Mouse (Mus musculus): ENCODE measurements around the gene 4930550C14Rik. TPM values are rescaled to one million over a fixed set of nuclear protein-coding genes. Genes with fewer than 3 reads are reported as not detected.
A peak's percentile ranks its signal among the peaks of the same experiment; 100 is the strongest.

The 4930550C14Rik gene
- total RNA-seq (2014; rRNA removed) (0.71 TPM in 1 of 2 replicates, not detected in the other), polyA plus RNA-seq (2015; fragmentation: Nextera tagmentation; extraction: Ambion mirVana) (0.36 and 0.49 TPM in 2 replicates)

DNA sequence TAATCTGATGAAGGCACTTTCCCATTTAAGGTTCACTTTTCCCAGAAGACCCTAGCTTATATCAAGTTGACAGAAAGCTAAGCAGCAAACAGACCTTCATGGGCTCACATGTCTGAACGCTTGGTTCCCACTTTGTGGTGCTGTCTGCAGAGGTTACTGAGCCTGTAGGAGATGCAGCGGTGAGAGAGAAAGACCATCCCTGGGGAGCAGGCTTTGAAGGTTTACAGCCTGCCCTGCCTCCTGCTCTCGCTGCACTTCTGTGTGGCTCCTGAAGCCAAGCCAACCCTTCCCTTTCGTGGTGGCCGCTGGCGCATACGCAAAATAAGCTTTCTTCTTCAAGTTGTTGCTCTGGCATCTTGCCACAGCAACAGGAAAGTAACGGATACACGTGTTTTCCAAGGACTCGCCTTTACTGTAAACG, at the start of gene 4930550C14Rik:
TSS of gene 4930550C14Rik (plus strand) at position 35 of the 421 bp plus-strand sequence.
- Histone ChIP-seq H3K27me3 (ENCODE audit: insufficient read depth, low read length) (no peaks in the 10 kb centered on the region), H3K27ac (ENCODE audit: low read depth, low read length) (no peak within 1 kb of the TSS), H3K4me2 (ENCODE audit: low read depth, low read length, poor library complexity, severe bottlenecking) (peak within 1 kb of the TSS; percentile 21; the same call in 1 of the 2 replicates), H3K4me3 (ENCODE audit: low read depth, low read length) (no peak within 1 kb of the TSS), H3K9me3 (ENCODE audit: low read length) (no peaks in the 10 kb centered on the region), H3K36me3 (ENCODE audit: insufficient read depth, low read length) (no peaks in the 10 kb centered on the region), H3K9ac (replicated peaks; ENCODE audit: low read length, poor library complexity, severe bottlenecking) (no peak within 1 kb of the TSS), H3K4me1 (ENCODE audit: insufficient read depth, low read length) (no peaks in the 10 kb centered on the region)
- DNase-seq (ENCODE audit: low spot score) (peak; percentile 67), ATAC-seq (ENCODE audit: low FRiP score) (no peak)
- 22% methylated on average over 11 of the region's 11 CpGs for WGBS
- no peak for TF ChIP-seq CTCF (IDR thresholded peaks at IDR 0.05)

DNA sequence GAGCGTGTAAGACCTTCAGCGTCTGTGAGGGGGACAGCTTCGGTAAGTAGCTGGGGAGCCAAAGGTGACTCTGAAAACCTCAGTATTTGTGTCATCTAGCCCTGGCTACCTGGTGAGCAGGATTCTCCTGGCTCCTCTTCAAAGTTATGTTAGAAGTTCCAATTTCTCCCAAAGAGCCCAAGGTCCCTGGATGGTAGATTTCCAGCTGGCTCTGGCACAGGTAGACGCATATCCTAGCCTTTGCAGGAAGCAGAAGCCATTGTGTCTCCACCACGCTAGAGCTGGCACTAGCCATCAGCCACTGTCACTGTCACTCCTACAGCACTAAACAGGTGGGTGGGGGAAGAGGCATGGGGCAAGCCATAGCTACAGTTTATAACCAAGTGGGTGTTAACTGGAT, 49.0 kb upstream of the 4930550C14Rik start:
- no peaks in the 10 kb centered on the region for H3K36me3 ChIP-seq (ENCODE audit: insufficient read depth, low read length)
- ATAC-seq (ENCODE audit: low FRiP score): no peak
- WGBS: 87% methylated on average over 5 of the region's 5 CpGs
- no peak overlapping the region for H3K4me2 ChIP-seq (ENCODE audit: low read depth, low read length, poor library complexity, severe bottlenecking)
- no peak for DNase-seq (ENCODE audit: low spot score)
- no peak overlapping the region for H3K27ac ChIP-seq (ENCODE audit: low read depth, low read length)
- H3K4me1 ChIP-seq (ENCODE audit: insufficient read depth, low read length): no peaks in the 10 kb centered on the region
- TF ChIP-seq CTCF (IDR thresholded peaks at IDR 0.05): no peak
- H3K9ac ChIP-seq (replicated peaks; ENCODE audit: low read length, poor library complexity, severe bottlenecking): no peak overlapping the region
- 0 out of 2 replicates have a peak, but pooled peaks cover 5% of the 10 kb centered on the region for H3K9me3 ChIP-seq (ENCODE audit: low read length)
- no peak overlapping the region for H3K4me3 ChIP-seq (ENCODE audit: low read depth, low read length)
- H3K27me3 ChIP-seq (ENCODE audit: insufficient read depth, low read length): no peaks in the 10 kb centered on the region

DNA sequence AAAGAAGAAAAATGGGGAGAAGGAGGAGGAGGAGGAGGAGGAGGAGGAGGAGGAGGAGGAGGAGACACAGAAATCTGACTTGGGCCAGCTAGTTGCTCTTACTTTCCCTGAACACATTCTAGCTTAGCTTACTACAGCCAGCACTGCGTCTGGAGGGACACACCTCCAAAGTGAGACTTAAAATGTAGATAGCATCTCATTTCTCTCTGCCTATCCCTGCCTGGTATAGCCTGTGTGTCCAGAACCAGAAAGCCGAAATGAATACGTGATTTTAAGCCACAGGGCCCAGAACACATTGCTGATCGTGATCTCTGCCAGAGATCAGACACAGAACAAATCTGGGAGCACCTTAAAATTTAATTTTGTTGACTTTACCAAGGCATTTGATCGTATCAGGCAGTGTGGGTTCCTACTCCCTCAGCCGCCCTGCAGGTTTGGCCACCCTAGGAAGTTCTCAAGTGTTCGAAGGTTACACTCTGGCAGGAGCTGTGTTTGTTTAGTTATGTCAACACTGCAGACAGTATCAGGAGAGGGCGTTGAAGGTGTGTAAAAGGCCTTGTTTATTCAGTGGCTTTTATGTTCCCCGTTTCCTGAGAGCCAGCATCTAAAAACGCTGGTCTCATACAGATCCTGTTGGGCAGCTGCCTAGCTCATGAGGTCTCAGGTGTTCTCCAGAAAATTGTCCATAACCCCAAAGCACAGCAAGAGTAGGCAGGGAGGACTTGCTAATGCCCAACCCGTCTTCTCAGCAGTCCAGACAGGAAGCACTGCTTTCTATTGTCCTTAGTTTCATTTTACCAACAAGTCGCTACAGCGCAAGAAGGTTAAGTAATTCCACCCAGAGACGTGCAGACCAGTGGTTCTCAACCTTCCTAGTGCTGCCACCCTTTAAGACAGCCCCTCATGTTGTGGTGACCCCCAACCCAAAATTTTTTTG, 45.6 kb upstream of the 4930550C14Rik start:
- no peaks in the 10 kb centered on the region for H3K9me3 ChIP-seq (ENCODE audit: low read length)
- H3K4me3 ChIP-seq (ENCODE audit: low read depth, low read length): no peak overlapping the region
- no peak overlapping the region for H3K9ac ChIP-seq (replicated peaks; ENCODE audit: low read length, poor library complexity, severe bottlenecking)
- no peaks in the 10 kb centered on the region for H3K27me3 ChIP-seq (ENCODE audit: insufficient read depth, low read length)
- H3K27ac ChIP-seq (ENCODE audit: low read depth, low read length): no peak overlapping the region
- no peak overlapping the region for H3K4me2 ChIP-seq (ENCODE audit: low read depth, low read length, poor library complexity, severe bottlenecking)
- WGBS: 74% methylated on average over 14 of the region's 14 CpGs
- DNase-seq (ENCODE audit: low spot score) (no peak), ATAC-seq (ENCODE audit: low FRiP score) (no peak)
- H3K36me3 ChIP-seq (ENCODE audit: insufficient read depth, low read length): no peaks in the 10 kb centered on the region
- no peaks in the 10 kb centered on the region for H3K4me1 ChIP-seq (ENCODE audit: insufficient read depth, low read length)
- no peak for TF ChIP-seq CTCF (IDR thresholded peaks at IDR 0.05)

DNA sequence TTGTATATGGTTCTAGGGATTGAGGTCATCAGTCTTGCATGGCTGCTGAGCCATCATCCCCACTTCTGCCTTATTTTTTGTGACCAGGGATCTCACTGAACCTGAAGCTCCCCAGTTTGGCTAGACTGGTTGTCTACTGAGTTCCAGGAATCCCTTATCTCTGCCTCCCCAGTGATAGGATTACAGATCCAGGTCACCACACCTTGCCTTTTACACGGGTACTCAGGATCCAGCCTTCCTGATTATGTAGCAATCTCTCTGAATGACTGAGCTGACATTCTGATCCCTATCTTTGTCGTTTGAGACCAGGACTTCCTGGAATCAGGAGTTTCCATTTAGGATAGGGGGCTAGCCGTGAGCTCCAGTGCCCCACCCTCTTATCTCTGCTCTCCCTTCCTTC, 30.8 kb upstream of the 4930550C14Rik start:
- Histone ChIP-seq H3K27me3 (ENCODE audit: insufficient read depth, low read length) (no peaks in the 10 kb centered on the region), H3K4me3 (ENCODE audit: low read depth, low read length) (no peak overlapping the region), H3K9ac (replicated peaks; ENCODE audit: low read length, poor library complexity, severe bottlenecking) (no peak overlapping the region), H3K4me2 (ENCODE audit: low read depth, low read length, poor library complexity, severe bottlenecking) (no peak overlapping the region), H3K27ac (ENCODE audit: low read depth, low read length) (no peak overlapping the region), H3K36me3 (ENCODE audit: insufficient read depth, low read length) (no peaks in the 10 kb centered on the region), H3K9me3 (ENCODE audit: low read length) (no peaks in the 10 kb centered on the region), H3K4me1 (ENCODE audit: insufficient read depth, low read length) (no peaks in the 10 kb centered on the region)
- ATAC-seq (ENCODE audit: low FRiP score) (no peak), DNase-seq (ENCODE audit: low spot score) (no peak)
- TF ChIP-seq CTCF (IDR thresholded peaks at IDR 0.05): no peak
- WGBS: 81% methylated on average over 3 of the region's 3 CpGs

DNA sequence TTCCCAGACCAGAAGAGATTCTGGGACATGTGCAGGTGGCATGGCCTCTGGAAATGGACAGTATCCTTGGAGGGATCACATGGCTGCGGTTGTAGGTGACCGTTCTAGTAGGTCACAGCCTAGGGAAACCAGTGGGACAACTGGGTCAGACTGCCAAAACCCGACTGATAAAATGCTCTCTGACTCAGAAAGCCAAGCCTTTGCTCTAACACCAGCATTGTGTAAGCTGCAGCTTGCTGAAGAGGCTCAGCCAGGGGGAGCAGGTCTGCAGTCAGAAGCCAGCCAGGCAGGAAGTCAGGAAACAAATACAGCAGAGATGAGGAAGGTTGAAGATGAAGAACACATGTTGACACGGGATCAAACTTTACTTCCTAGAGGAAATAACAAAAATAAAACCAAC, 26.2 kb upstream of the 4930550C14Rik start:
- no peak for DNase-seq (ENCODE audit: low spot score)
- no peak overlapping the region for H3K4me2 ChIP-seq (ENCODE audit: low read depth, low read length, poor library complexity, severe bottlenecking)
- 74% methylated on average over 4 of the region's 4 CpGs for WGBS

DNA sequence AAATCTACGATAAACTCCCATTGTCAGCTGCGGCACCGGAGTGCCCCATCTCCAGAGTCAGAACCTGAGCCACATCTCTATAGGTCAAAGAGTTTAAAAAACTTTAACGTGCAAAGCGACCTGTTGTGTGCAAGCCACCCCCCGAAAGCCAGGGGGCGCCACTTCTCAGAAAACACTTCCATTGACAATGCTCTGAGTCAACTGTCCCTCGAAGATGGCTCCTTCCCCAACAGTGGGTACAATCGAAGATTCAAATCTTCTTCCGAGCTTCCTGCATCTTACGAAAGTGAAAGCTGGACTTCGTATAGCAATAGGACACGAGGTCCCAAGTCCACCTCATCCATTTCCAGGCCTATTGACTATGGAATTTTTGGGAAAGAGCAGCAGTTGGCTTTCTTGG, 25.3 kb upstream of the 4930550C14Rik start:
- Histone ChIP-seq H3K9ac (replicated peaks; ENCODE audit: low read length, poor library complexity, severe bottlenecking) (no peak overlapping the region), H3K9me3 (ENCODE audit: low read length) (no peaks in the 10 kb centered on the region), H3K27me3 (ENCODE audit: insufficient read depth, low read length) (no peaks in the 10 kb centered on the region), H3K4me3 (ENCODE audit: low read depth, low read length) (no peak overlapping the region), H3K27ac (ENCODE audit: low read depth, low read length) (no peak overlapping the region), H3K4me1 (ENCODE audit: insufficient read depth, low read length) (no peaks in the 10 kb centered on the region), H3K36me3 (ENCODE audit: insufficient read depth, low read length) (no peaks in the 10 kb centered on the region), H3K4me2 (ENCODE audit: low read depth, low read length, poor library complexity, severe bottlenecking) (no peak overlapping the region)
- 0 out of 2 replicates have a peak, but pooled peaks have one; percentile 20 for TF ChIP-seq CTCF (IDR thresholded peaks at IDR 0.05)
- WGBS: 87% methylated on average over 13 of the region's 13 CpGs
- ATAC-seq (ENCODE audit: low FRiP score) (no peak), DNase-seq (ENCODE audit: low spot score) (no peak)

More for the DNA sequence above, 26.2 kb upstream of the 4930550C14Rik start:
- no peak overlapping the region for H3K27ac ChIP-seq (ENCODE audit: low read depth, low read length)
- 0 out of 2 replicates have a peak, but pooled peaks have one; percentile 20 for TF ChIP-seq CTCF (IDR thresholded peaks at IDR 0.05)
- no peaks in the 10 kb centered on the region for H3K27me3 ChIP-seq (ENCODE audit: insufficient read depth, low read length)
- H3K9ac ChIP-seq (replicated peaks; ENCODE audit: low read length, poor library complexity, severe bottlenecking): no peak overlapping the region
- H3K9me3 ChIP-seq (ENCODE audit: low read length): no peaks in the 10 kb centered on the region
- no peak for ATAC-seq (ENCODE audit: low FRiP score)
- no peaks in the 10 kb centered on the region for H3K36me3 ChIP-seq (ENCODE audit: insufficient read depth, low read length)
- H3K4me1 ChIP-seq (ENCODE audit: insufficient read depth, low read length): no peaks in the 10 kb centered on the region
- no peak overlapping the region for H3K4me3 ChIP-seq (ENCODE audit: low read depth, low read length)

All from midbrain, postnatal 0 days (tissue).